Mouse (Mus musculus) limb, embryonic 15.5 days (tissue): ENCODE measurements around the gene Baz1b. TPM values are rescaled to one million over a fixed set of nuclear protein-coding genes. Genes with fewer than 3 reads are reported as not detected.
A peak's percentile ranks its signal among the peaks of the same experiment; 100 is the strongest.

Experiments used
- ATAC-seq: fragments of 200-750 bp; cut with Nextera tagmentation; 2 replicates; pipeline ENCODE4 v1.8.0; 2017; ENCODE audit warnings: low read depth, moderate TSS enrichment; ENCODE audit not compliant: insufficient number of reproducible peaks, low FRiP score, low TSS enrichment
- H3K27ac ChIP-seq: fragments of 300-500 bp; sonication (generic); 2 replicates; pipeline ENCODE4 v1.5.1; 2015; ENCODE audit warnings: moderate library complexity, mild to moderate bottlenecking, inconsistent platforms
- H3K27me3 ChIP-seq: fragments of 300-500 bp; sonication (generic); 2 replicates; pipeline ENCODE4 v1.6.1; 2015; ENCODE audit warnings: inconsistent platforms
- H3K36me3 ChIP-seq: fragments of 300-500 bp; sonication (generic); 2 replicates; pipeline ENCODE4 v1.6.1; 2015; ENCODE audit warnings: inconsistent platforms
- H3K4me1 ChIP-seq: fragments of 300-500 bp; sonication (generic); 2 replicates; pipeline ENCODE4 v1.6.1; 2015; ENCODE audit warnings: inconsistent platforms
- H3K4me2 ChIP-seq: fragments of 300-500 bp; sonication (generic); 2 replicates; pipeline ENCODE4 v1.6.1; 2015; ENCODE audit warnings: mild to moderate bottlenecking, inconsistent platforms
- H3K4me3 ChIP-seq: fragments of 300-500 bp; sonication (generic); 2 replicates; pipeline ENCODE4 v1.5.1; 2015; ENCODE audit warnings: mild to moderate bottlenecking, inconsistent platforms
- H3K9ac ChIP-seq: fragments of 300-500 bp; sonication (generic); 2 replicates; pipeline ENCODE4 v1.6.1; 2015; ENCODE audit warnings: inconsistent platforms
- H3K9me3 ChIP-seq: fragments of 300-500 bp; sonication (generic); 2 replicates; pipeline ENCODE4 v1.6.1; 2016; ENCODE audit warnings: inconsistent platforms
- WGBS: fragments of 180-500 bp; shearing (Covaris S2); methylation state at CpG from one replicate; pipeline ENCODE4 v1.1.7; 2015; 5-methylcytosine and 5-hydroxymethylcytosine counted together
- polyA plus RNA-seq: library from polyadenylated mRNA; unstranded; fragments of >200 nt; fragmentation: Nextera tagmentation; extraction: Ambion mirVana; gene quantifications from 2 replicates; pipeline ENCODE4 v1.2.1, GENCODE M21; 2015

Baz1b gene
- 34.3 and 38.4 TPM in 2 replicates for polyA plus RNA-seq

DNA sequence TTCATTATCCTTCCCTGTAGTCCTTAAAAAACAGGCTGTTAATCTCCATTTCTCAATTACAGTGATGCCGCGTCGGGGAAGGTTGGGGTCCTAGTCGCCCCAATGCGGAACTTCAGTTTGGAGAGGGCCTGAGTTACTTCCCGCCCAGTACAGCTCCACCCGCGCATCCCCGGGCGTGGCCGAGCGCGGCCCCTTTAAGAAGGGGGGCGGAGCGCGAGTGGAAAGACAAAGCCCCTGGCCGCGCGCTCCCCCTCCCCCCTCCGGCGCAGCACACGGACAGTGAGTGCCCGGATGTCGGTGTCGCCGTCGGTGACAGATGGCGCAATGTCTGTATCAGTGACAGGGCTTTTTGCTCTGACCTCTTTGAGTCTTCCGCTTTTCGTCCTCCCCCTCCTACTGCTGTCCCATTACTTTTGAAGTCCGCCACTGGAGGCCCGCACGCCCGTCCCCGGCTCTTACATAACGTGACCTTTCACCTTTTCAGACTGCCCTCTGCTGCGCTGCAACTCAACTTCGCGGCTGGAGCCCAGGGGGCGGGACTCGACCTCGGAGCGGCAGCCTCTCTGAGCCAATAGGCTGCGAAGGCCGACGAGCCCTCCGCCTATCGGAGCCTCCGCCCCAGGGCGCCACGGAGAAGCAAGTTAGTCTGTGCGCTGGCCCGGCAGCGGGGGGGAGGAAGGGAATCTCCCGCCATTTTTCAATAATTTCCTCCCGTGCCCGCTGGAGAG lies at the start of gene Baz1b:
TSS of gene Baz1b (plus strand) at position 644 of the 728 bp plus-strand sequence.
- Histone ChIP-seq H3K9ac (peak within 1 kb of the TSS; percentile 96), H3K4me2 (peak within 1 kb of the TSS; percentile 56), H3K4me3 (peak within 1 kb of the TSS; percentile 98), H3K27ac (peak within 1 kb of the TSS; percentile 96), H3K4me1 (peaks cover 14% of the 10 kb centered on the region), H3K27me3 (no peaks in the 10 kb centered on the region), H3K36me3 (peaks cover 11% of the 10 kb centered on the region), H3K9me3 (no peaks in the 10 kb centered on the region)
- WGBS: under 1% methylated on average over 55 of the region's 57 CpGs
- ATAC-seq: peak; percentile 98

DNA sequence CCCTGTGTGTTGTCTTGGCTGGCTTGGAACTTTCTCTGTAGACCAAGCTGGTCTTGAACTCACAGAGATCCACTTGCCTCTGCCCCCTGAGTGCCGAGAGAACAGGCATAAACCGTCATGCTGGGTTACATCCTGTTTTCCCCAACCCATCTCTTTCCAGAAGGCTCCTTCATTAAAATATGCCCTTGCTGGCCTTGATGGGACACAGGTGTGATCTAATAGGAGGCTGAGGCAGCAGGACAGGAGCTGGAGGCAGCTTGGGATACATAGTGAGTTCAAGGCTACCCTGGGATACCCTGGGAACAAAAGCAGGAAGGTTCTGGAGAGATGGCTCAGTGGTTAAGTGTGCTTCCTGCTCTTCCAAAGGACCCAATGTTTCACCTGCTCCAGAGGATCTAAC lies 47.2 kb upstream of the Baz1b start:
- H3K36me3 ChIP-seq: no peaks in the 10 kb centered on the region
- H3K9ac ChIP-seq: no peak overlapping the region
- no peak overlapping the region for H3K27ac ChIP-seq
- no peak for ATAC-seq
- H3K27me3 ChIP-seq: peaks cover 5% of the 10 kb centered on the region; the same call in 1 of the 2 replicates
- no peak overlapping the region for H3K4me2 ChIP-seq
- no peaks in the 10 kb centered on the region for H3K4me1 ChIP-seq
- 49% methylated on average over 2 of the region's 2 CpGs for WGBS
- H3K4me3 ChIP-seq: no peak overlapping the region
- H3K9me3 ChIP-seq: no peaks in the 10 kb centered on the region

DNA sequence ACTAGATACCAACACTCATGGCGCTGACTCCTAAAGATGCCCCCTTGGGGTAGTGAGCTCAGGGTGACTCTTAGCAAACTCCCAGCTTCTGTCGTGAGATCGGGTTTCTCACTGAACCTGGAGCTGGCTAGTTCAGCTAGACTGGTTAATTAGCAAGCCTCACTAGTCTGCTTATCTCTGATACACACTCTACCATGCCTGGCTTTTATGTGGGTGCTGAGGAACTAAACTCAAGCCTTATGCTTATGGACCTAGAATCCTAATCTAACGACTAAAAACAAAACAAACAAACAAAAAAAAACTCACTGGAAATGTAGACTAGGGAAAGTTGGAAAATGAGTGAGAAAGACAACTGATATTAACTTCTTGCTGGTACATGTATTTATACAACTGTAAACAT lies 42.6 kb upstream of the Baz1b start:
- no peaks in the 10 kb centered on the region for H3K9me3 ChIP-seq
- no peak for ATAC-seq
- H3K4me2 ChIP-seq: no peak overlapping the region
- 54% methylated on average over 4 of the region's 4 CpGs for WGBS
- no peaks in the 10 kb centered on the region for H3K36me3 ChIP-seq
- no peak overlapping the region for H3K27ac ChIP-seq
- no peak overlapping the region for H3K4me3 ChIP-seq
- peaks cover 7% of the 10 kb centered on the region; the same call in 1 of the 2 replicates for H3K4me1 ChIP-seq
- H3K9ac ChIP-seq: no peak overlapping the region
- no peaks in the 10 kb centered on the region for H3K27me3 ChIP-seq

DNA sequence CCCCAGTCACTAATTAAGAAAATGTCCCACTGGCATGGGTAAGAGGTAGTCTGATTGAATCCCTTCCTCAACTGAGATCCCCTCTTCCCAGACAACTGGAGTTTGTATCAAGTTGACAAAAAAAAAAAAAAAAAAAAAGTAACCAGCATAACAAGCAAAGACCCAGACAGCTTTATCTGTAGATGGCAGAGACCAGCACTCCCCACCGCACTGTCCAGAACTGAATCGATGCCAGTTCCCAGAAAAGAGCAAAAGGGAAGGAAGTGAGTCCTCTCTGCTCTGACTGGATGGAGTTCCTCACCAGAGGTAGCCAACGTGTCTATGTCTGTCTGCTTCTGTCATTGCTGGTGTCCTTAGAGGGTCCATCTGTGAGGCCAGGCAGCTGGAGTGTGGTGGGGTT lies 41.5 kb upstream of the Baz1b start:
- no peaks in the 10 kb centered on the region for H3K36me3 ChIP-seq
- no peak overlapping the region for H3K9ac ChIP-seq
- H3K9me3 ChIP-seq: no peaks in the 10 kb centered on the region
- no peaks in the 10 kb centered on the region for H3K27me3 ChIP-seq
- WGBS: 84% methylated on average over 3 of the region's 3 CpGs
- H3K4me3 ChIP-seq: no peak overlapping the region
- no peak overlapping the region for H3K4me2 ChIP-seq
- peaks cover 10% of the 10 kb centered on the region for H3K4me1 ChIP-seq
- no peak for ATAC-seq
- no peak overlapping the region for H3K27ac ChIP-seq

DNA sequence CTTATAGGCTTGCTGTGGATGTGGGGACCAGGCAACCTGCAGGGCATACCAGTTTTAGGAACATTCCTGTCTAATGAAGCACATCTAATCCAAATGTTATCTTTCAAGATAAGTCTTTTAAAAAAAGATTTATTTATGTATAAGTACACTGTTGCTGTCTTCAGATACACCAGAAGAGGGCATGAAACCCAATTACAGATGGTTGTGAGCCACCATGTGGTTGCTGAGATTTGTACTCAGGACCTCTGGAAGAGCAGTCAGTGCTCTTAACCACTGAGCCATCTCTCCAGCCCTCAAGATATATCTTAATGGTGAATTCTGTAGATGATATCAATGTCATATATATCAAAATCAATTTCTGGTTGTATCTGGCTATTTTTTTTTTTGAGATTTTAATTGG lies 41.1 kb upstream of the Baz1b start:
- no peak for ATAC-seq
- H3K4me1 ChIP-seq: peaks cover 12% of the 10 kb centered on the region
- H3K9me3 ChIP-seq: no peaks in the 10 kb centered on the region
- H3K36me3 ChIP-seq: no peaks in the 10 kb centered on the region
- H3K4me3 ChIP-seq: no peak overlapping the region
- H3K9ac ChIP-seq: no peak overlapping the region
- no peak overlapping the region for H3K4me2 ChIP-seq
- H3K27me3 ChIP-seq: no peaks in the 10 kb centered on the region
- no peak overlapping the region for H3K27ac ChIP-seq

DNA sequence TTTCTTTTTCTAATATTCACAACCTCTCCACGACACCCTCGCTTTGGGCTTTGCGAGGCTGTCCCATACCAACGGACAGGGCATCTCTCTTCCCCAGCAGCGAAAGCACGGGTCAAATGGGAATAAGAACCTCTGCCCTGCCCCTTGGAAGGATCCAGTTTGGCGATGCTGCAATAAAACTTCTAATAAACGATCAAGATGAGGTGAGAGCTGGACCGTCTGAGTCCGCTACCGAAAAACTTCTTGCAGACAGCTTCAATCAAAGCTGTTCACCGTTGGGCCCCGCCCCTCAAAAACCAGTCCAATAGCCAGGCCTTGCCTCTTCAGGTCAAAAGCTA lies 38.4 kb upstream of the Baz1b start:
- Histone ChIP-seq H3K36me3 (peaks cover 14% of the 10 kb centered on the region), H3K27me3 (no peaks in the 10 kb centered on the region), H3K4me1 (peaks cover 13% of the 10 kb centered on the region), H3K9ac (peak overlapping the region; percentile 39; the same call in 1 of the 2 replicates), H3K27ac (peak overlapping the region; percentile 97), H3K9me3 (no peaks in the 10 kb centered on the region), H3K4me2 (peak overlapping the region; percentile 60), H3K4me3 (peak overlapping the region; percentile 87)
- under 1% methylated on average over 13 of the region's 13 CpGs for WGBS
- 0 out of 2 replicates have a peak, but pooled peaks have one; percentile 0 for ATAC-seq

DNA sequence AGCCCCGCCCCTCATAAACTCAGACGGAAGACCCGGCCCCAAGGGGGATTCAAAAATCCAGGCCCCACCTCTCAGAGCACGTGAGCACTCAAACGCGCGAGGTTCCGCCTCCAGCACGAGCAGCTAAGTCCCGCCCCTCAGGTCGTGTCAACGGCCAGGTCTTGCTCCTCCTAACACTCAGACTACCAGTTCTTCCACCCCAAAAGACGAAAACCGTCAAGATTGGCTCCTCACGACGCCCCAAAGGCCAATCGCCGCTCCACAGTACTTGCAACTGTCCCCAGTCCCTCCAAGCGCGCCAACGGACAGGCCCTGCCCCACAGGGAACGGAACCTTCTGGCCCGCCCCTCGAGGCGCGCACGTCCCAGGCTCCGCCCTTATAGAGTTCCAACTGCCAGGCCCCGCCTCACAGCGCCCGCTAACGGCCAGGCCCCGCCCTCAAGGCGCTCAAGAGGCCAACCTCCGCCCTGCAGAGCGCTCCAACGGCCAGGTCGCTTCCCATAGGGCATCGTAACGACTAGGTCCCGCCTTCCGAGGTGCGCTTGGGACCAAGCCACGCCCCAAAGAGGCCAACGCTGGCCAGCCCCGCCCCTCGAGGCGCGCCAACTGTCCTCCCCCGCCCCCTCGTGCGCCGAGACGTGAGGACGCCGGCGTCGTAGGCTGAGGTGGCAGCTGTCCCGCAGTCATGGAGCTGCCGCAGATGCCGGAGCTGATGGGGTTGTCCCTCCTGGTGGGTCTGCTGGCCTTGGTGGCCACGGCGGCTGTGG lies 37.8 kb upstream of the Baz1b start, which contains the start of gene Tbl2:
TSS of gene Tbl2 (plus strand) at position 605 of the 767 bp plus-strand sequence.
- Histone ChIP-seq H3K4me1 (peaks cover 13% of the 10 kb centered on the region), H3K4me3 (peak within 1 kb of the TSS; percentile 87), H3K9me3 (no peaks in the 10 kb centered on the region), H3K36me3 (peaks cover 19% of the 10 kb centered on the region), H3K9ac (peak within 1 kb of the TSS; percentile 80), H3K27me3 (no peaks in the 10 kb centered on the region), H3K4me2 (peak within 1 kb of the TSS; percentile 60), H3K27ac (peak within 1 kb of the TSS; percentile 97)
- under 1% methylated on average over 58 of the region's 63 CpGs for WGBS
- peak; percentile 99 for ATAC-seq

DNA sequence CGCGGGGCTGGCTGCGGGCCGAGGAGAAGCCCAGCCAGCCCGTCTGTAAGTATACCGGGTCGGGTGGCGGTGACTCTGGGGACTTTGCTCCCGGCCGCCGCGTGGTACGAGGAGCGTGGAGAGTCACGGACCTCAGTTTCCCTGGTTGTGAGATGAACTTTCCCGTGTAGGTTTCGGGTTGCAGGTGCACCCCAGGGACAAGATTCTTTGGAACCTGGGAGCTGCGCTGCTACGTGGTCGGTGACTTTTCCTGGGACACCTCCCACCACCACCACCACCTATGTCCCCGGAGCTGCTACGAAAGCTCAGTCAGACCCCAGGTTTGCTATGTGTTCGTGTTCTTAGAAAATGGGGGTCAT lies 37.3 kb upstream of the Baz1b start:
- under 1% methylated on average over 23 of the region's 23 CpGs for WGBS
- peak overlapping the region; percentile 97 for H3K27ac ChIP-seq
- H3K4me3 ChIP-seq: peak overlapping the region; percentile 87
- H3K27me3 ChIP-seq: no peaks in the 10 kb centered on the region
- no peaks in the 10 kb centered on the region for H3K9me3 ChIP-seq
- ATAC-seq: no peak
- H3K4me2 ChIP-seq: peak overlapping the region; percentile 60
- H3K4me1 ChIP-seq: peaks cover 13% of the 10 kb centered on the region
- peaks cover 25% of the 10 kb centered on the region for H3K36me3 ChIP-seq
- H3K9ac ChIP-seq: peak overlapping the region; percentile 80

DNA sequence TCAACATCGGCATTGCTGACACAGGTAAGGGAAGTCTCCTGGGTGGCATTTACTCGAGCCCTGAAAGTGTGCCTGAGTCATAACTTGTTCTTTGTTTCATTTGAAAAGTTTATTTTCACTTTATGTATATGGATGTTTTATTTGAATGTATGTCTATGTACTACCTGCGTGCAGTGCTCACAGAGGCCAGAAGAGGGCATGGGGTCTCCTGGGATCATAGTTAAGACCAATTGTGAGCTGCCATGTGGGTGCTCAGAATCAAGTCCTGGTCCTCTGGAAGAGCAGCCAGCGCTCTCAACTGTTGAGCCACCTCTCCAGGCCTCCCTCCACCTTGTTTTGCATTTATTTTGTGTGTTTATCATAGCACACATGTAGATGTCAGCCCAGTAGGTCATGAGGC lies 30.6 kb upstream of the Baz1b start:
- Histone ChIP-seq H3K9ac (no peak overlapping the region), H3K36me3 (peaks cover 91% of the 10 kb centered on the region), H3K27ac (no peak overlapping the region), H3K9me3 (no peaks in the 10 kb centered on the region), H3K4me2 (no peak overlapping the region), H3K27me3 (no peaks in the 10 kb centered on the region), H3K4me3 (no peak overlapping the region), H3K4me1 (no peaks in the 10 kb centered on the region)
- ATAC-seq: no peak
- WGBS: 99% methylated on average over 4 of the region's 4 CpGs

DNA sequence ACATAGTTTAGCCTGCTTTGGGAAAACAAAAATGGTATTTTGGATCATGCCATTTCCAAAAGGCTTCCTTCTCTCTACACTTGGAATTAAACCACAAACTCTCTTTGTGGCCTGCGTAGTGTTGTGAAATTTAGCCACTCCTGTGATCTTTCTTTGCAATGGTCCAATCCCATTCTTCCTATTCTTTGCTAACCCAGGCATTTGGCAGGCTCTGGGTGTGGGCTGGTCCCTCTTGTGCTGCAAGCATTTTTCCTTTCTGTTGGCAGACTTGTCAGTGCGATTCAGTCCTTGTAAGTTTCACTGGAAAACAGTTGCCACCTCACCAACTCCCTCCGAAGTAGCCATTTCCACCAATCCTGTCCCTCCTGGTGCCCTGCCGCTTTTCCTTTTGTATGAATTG lies 25.8 kb upstream of the Baz1b start:
- H3K4me3 ChIP-seq: no peak overlapping the region
- WGBS: 81% methylated on average over 4 of the region's 4 CpGs
- H3K4me2 ChIP-seq: no peak overlapping the region
- H3K9me3 ChIP-seq: no peaks in the 10 kb centered on the region
- H3K27me3 ChIP-seq: no peaks in the 10 kb centered on the region
- ATAC-seq: no peak
- H3K9ac ChIP-seq: no peak overlapping the region
- peaks cover 77% of the 10 kb centered on the region for H3K36me3 ChIP-seq
- no peaks in the 10 kb centered on the region for H3K4me1 ChIP-seq
- H3K27ac ChIP-seq: no peak overlapping the region

DNA sequence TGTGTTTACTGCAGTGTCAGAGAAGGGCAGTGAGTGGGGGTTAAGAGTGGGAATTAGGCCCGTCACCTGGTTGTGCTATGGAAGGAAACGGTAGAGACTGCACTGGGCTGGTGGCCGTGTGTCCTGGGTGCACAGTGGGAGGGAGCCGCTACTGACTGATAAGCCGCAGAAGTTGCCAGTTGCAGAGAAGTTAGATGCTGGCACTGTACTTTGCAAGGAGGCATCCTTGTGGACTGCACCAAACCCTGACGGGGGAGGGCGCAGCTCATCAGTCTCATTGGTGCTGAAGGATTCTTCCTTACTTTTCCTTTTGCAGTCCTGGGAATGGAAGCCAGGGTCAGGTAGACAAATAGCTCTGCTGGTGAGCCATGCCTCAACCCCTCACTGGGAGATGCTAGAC lies 25.4 kb upstream of the Baz1b start:
- H3K27me3 ChIP-seq: no peaks in the 10 kb centered on the region
- H3K4me2 ChIP-seq: no peak overlapping the region
- no peaks in the 10 kb centered on the region for H3K4me1 ChIP-seq
- H3K9ac ChIP-seq: no peak overlapping the region
- 87% methylated on average over 7 of the region's 7 CpGs for WGBS
- no peaks in the 10 kb centered on the region for H3K9me3 ChIP-seq
- H3K4me3 ChIP-seq: no peak overlapping the region
- H3K27ac ChIP-seq: no peak overlapping the region
- ATAC-seq: no peak
- H3K36me3 ChIP-seq: peaks cover 73% of the 10 kb centered on the region

DNA sequence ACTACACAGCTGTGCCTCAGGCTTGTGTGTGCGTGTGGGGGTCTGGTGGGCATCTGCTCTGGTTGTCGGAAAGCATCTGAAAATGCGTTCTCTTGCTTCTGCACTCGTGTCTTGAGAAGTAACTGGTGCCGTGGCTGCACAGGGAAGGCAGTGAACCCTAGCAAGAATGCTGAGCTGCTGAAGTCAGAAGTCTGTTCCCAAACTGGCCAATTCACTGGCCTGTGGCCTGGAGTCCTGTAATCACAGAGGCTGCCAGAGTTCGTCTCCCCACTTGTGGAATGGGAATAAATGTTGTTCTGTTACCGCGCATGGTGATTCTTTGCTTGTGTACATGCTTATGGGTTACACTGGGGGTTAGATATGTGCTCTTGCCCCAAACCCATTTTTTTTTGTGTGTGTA lies 24.7 kb upstream of the Baz1b start:
- Histone ChIP-seq H3K9me3 (no peaks in the 10 kb centered on the region), H3K36me3 (peaks cover 65% of the 10 kb centered on the region), H3K4me2 (no peak overlapping the region), H3K4me1 (no peaks in the 10 kb centered on the region), H3K9ac (no peak overlapping the region), H3K27ac (no peak overlapping the region), H3K27me3 (no peaks in the 10 kb centered on the region), H3K4me3 (no peak overlapping the region)
- no peak for ATAC-seq
- WGBS: 91% methylated on average over 8 of the region's 8 CpGs
